Mouse (Mus musculus) stomach, embryonic 15.5 days (tissue): ENCODE results near the gene H2-DMb2. TPM values are rescaled to one million over a fixed set of nuclear protein-coding genes. Genes with fewer than 3 reads are reported as not detected.
A peak's percentile ranks its signal among the peaks of the same experiment; 100 is the strongest.

Experiments used
- ATAC-seq: fragments of 200-750 bp; cut with Nextera tagmentation; 2 replicates; pipeline ENCODE4 v1.8.0; 2017; ENCODE audit warnings: low read depth, moderate number of reproducible peaks, moderate TSS enrichment; ENCODE audit not compliant: insufficient read depth, low FRiP score
- H3K27ac ChIP-seq: fragments of 300-500 bp; sonication (generic); 2 replicates; pipeline ENCODE4 v1.5.1; 2015; ENCODE audit warnings: mild to moderate bottlenecking, inconsistent platforms
- H3K27me3 ChIP-seq: fragments of 300-500 bp; sonication (generic); replicated peaks from 2 replicates; pipeline ENCODE4 v1.6.1; 2015; ENCODE audit warnings: inconsistent platforms
- H3K36me3 ChIP-seq: fragments of 300-500 bp; sonication (generic); 2 replicates; pipeline ENCODE4 v1.6.1; 2015; ENCODE audit warnings: inconsistent platforms
- H3K4me1 ChIP-seq: fragments of 300-500 bp; sonication (generic); 2 replicates; pipeline ENCODE4 v1.6.1; 2015; ENCODE audit warnings: inconsistent platforms
- H3K4me2 ChIP-seq: fragments of 300-500 bp; sonication (generic); 2 replicates; pipeline ENCODE4 v1.6.1; 2015; ENCODE audit warnings: mild to moderate bottlenecking, inconsistent platforms
- H3K4me3 ChIP-seq: fragments of 300-500 bp; sonication (generic); replicated peaks from 2 replicates; pipeline ENCODE4 v1.5.1; 2015; ENCODE audit warnings: inconsistent platforms
- H3K9ac ChIP-seq: fragments of 300-500 bp; sonication (generic); 2 replicates; pipeline ENCODE4 v1.6.1; 2015; ENCODE audit warnings: inconsistent platforms
- H3K9me3 ChIP-seq: fragments of 300-500 bp; sonication (generic); 2 replicates; pipeline ENCODE4 v1.6.1; 2016; ENCODE audit warnings: inconsistent platforms
- WGBS: fragments of 180-500 bp; shearing (Covaris S2); methylation state at CpG from one replicate; pipeline ENCODE4 v1.1.7; 2015; 5-methylcytosine and 5-hydroxymethylcytosine counted together
- polyA plus RNA-seq: library from polyadenylated mRNA; unstranded; fragments of >200 nt; fragmentation: Nextera tagmentation; extraction: Ambion mirVana; gene quantifications from 2 replicates; pipeline ENCODE4 v1.2.1, GENCODE M21; 2015

The H2-DMb2 gene
- polyA plus RNA-seq, 1 experiment from 2014 or later, result 0.87 TPM

DNA sequence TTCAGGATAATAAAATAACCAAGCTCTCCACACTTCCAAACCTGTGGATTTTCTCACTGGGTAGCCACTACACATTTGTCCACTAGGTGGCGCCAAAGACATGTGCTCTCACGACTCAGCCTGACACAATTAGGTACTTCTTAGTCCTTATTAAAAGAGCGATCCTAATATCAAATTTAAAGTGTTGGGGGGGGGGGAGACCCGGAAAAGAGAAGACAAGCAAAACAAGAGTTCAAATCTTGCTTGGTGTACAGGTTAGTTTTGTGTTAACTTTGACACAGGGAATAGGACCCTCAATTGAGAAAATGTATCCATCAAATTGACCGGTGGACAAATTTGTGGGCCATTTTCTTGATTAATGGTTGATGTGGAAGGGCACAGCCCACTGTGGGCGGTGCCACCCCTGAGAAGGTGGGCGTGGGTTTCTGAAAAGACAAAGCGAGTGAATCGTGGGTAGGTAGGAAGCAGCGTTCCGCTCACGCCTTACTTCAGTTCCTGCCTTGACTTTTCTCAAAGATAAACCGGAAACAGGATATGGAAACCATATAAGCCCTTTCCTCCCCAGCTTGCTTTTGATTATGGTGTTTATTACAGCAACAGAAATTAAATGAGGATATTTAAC lies 27.9 kb downstream of the H2-DMb2 start:
- 35% methylated on average over 13 of the region's 13 CpGs for WGBS
- no peak overlapping the region for H3K27ac ChIP-seq
- no peak overlapping the region for H3K9ac ChIP-seq
- H3K4me2 ChIP-seq, result no peak overlapping the region
- H3K4me3 ChIP-seq, result no peak overlapping the region
- H3K27me3 ChIP-seq, result no peaks in the 10 kb centered on the region
- H3K9me3 ChIP-seq, result no peaks in the 10 kb centered on the region
- H3K36me3 ChIP-seq, result no peaks in the 10 kb centered on the region
- no peaks in the 10 kb centered on the region for H3K4me1 ChIP-seq
- ATAC-seq, result no peak

DNA sequence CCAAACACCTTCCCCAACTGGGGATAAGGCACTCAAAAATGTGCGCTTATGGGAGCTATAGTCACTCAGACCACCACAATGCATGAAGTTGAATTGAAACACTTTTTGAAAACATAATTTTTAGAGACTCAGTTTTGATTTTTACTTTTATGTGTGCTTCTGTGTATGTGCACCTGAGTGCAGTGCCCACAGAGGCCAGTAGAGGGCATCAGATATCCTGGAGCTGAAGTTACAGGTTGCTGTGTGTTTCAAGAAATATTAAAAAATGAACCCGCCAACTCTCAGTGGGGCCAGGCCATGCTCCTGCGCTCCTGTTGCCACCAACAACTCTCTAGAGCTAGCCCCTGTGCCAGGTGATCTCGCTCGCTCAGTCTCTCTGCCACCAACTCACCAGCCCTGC lies 29.4 kb downstream of the H2-DMb2 start:
- no peak overlapping the region for H3K4me3 ChIP-seq
- WGBS, result 92% methylated on average over 5 of the region's 5 CpGs
- no peaks in the 10 kb centered on the region for H3K4me1 ChIP-seq
- ATAC-seq, result no peak
- H3K36me3 ChIP-seq, result no peaks in the 10 kb centered on the region
- H3K4me2 ChIP-seq, result no peak overlapping the region
- no peaks in the 10 kb centered on the region for H3K9me3 ChIP-seq
- H3K27ac ChIP-seq, result no peak overlapping the region
- H3K9ac ChIP-seq, result no peak overlapping the region
- no peaks in the 10 kb centered on the region for H3K27me3 ChIP-seq

DNA sequence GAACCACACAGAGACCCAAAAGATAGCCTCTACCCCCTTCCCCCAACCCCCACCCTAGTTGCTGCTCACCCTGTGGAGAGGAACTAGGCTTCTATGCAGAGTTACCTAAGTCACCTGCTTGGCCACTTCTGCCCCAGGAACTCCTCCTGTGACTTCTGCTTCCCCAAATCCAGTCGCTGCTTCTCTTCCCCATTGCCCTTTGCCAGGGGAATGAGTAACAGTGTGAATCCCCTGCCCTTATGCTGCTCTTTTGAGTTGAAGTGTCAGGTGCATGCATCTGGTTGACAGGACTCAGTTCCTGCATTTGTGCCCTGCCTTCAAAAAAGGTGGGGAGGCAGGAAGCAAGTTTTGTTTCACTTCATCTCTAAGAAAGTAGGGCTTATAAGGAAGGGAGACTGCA lies 31.0 kb downstream of the H2-DMb2 start:
- H3K4me2 ChIP-seq, result no peak overlapping the region
- no peak overlapping the region for H3K4me3 ChIP-seq
- no peaks in the 10 kb centered on the region for H3K9me3 ChIP-seq
- no peak overlapping the region for H3K27ac ChIP-seq
- ATAC-seq, result no peak
- no peaks in the 10 kb centered on the region for H3K4me1 ChIP-seq
- no peaks in the 10 kb centered on the region for H3K27me3 ChIP-seq
- 32% methylated on average over 1 of the region's 1 CpGs for WGBS
- no peak overlapping the region for H3K9ac ChIP-seq
- no peaks in the 10 kb centered on the region for H3K36me3 ChIP-seq

DNA sequence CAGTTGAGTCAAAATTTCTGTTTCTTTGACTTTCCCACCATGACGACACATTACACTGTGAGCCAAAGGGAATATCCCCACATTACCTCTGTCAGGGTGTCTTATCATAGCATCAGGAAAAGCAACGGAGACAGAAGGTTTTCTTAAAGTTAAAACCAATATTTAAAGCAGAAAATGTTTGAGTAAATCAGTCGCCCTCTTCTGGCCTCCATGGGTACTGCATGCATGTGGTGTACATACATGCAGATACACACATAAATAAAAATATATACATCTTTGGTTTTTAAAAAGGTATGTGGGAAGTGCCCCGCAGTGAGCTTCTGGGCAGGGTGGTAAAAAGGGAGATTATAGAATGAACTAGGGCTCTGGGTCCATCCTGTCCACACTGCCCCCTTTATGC lies 34.1 kb downstream of the H2-DMb2 start:
- ATAC-seq, result no peak
- 69% methylated on average over 4 of the region's 4 CpGs for WGBS
- no peak overlapping the region for H3K4me3 ChIP-seq
- no peak overlapping the region for H3K27ac ChIP-seq
- H3K27me3 ChIP-seq, result no peaks in the 10 kb centered on the region
- no peak overlapping the region for H3K4me2 ChIP-seq
- no peak overlapping the region for H3K9ac ChIP-seq
- no peaks in the 10 kb centered on the region for H3K4me1 ChIP-seq
- no peaks in the 10 kb centered on the region for H3K36me3 ChIP-seq
- no peaks in the 10 kb centered on the region for H3K9me3 ChIP-seq

DNA sequence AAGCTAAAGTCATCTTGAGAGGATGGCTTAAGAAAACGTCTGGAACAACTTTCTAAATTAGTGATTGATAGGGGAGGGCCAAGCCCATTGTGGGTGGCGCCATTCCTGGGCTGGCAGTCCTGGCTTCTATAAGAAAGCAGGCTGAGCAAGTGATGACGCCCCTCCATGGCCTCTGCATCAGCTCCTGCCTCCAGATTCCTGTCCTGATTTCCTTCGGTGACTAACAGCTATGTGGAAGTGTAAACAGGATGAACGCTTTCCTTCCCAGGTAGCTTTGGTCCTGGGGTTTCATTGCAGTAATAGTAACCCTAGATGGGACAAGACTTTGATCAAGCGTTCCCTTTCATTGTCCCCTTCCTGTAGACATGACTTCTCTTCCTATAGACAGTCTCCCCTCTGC lies 35.9 kb downstream of the H2-DMb2 start:
- ATAC-seq, result no peak
- no peaks in the 10 kb centered on the region for H3K36me3 ChIP-seq
- no peaks in the 10 kb centered on the region for H3K4me1 ChIP-seq
- H3K27me3 ChIP-seq, result no peaks in the 10 kb centered on the region
- 53% methylated on average over 6 of the region's 6 CpGs for WGBS
- H3K9me3 ChIP-seq, result no peaks in the 10 kb centered on the region
- H3K27ac ChIP-seq, result no peak overlapping the region
- H3K9ac ChIP-seq, result no peak overlapping the region
- H3K4me2 ChIP-seq, result no peak overlapping the region
- no peak overlapping the region for H3K4me3 ChIP-seq

DNA sequence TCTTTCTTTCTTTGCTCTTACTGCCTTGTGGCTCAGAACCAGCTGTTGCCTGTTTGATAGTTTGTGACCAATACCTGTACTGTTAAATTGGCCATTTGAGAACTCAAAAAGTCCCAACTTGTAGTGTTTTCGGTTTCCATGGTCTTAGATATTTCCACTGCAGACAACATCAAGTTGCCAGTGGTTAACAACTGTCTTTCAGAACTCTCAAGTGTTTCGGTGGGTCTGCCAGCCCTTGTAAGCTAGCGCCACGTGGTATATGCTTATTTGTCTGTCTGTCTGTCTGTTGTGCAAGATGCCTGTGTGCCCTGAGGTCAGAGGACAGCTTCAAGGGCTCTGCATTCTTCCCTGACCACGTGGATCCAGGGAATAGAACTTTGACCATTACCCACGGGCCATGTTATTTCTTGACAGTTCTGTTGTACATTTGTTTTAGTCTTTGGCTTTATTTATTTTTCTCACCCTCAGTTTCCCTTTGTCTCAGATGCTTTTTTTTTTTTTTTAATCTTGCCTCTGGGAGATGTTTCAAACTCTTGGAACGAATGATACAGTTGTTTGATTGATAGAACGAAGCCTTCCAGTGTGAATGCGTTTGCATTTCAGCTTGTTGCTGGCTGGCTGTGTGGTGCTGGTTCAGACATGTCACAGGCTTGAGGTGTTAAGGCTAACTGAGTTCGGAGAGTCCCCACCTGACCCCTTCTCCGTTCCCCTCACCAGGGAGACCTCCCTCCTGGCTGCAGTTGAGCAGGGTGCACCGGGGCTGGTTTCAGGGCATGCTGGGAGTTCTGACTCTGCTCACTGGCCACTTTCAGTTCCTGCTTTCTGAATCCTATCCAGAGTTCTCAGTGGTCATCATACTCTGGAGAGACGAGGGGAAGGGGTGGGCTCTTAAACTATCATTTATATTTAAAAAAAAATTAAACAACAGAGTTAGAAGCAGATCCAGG lies 37.1 kb downstream of the H2-DMb2 start:
- no peak for ATAC-seq
- H3K27me3 ChIP-seq, result no peaks in the 10 kb centered on the region
- no peak overlapping the region for H3K4me3 ChIP-seq
- 58% methylated on average over 13 of the region's 13 CpGs for WGBS
- no peaks in the 10 kb centered on the region for H3K4me1 ChIP-seq
- no peak overlapping the region for H3K27ac ChIP-seq
- H3K36me3 ChIP-seq, result no peaks in the 10 kb centered on the region
- H3K4me2 ChIP-seq, result no peak overlapping the region
- no peak overlapping the region for H3K9ac ChIP-seq
- H3K9me3 ChIP-seq, result no peaks in the 10 kb centered on the region

DNA sequence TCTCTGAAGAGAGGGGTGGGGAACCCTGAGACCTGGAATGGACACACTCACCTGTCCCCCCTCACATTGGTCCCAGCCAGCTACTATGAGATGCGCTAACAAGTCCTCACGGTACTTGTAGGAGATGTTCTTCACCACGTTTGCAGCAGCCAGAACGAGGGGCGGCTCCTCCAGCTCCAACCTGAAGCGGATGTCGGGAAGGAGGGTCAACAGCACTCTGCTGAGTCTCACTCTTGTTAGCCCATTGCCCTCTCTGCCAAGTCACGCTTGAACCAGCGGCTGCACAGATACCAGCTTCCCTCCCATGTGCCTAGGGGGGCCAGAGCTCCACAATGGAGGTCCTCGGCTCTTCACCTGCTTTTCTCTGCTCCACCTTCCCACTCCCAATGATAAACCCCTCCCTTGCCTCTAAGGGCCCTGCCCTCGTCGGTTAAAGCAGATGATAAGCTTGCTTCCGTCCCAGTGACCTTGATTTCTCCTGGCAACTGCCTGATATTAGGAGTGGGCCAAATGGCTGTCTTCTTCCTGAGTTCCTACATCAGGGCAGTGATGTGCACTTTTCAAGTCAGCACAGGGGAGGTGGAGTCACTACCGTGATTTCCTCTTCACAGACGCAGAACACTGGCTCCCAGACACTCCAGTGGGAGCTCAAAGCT lies 40.6 kb downstream of the H2-DMb2 start:
- Histone ChIP-seq H3K27me3 (peaks cover 13% of the 10 kb centered on the region), H3K4me3 (no peak overlapping the region), H3K36me3 (no peaks in the 10 kb centered on the region), H3K9ac (no peak overlapping the region), H3K4me2 (no peak overlapping the region), H3K4me1 (peaks cover 16% of the 10 kb centered on the region), H3K9me3 (no peaks in the 10 kb centered on the region), H3K27ac (no peak overlapping the region)
- ATAC-seq, result no peak
- 66% methylated on average over 15 of the region's 15 CpGs for WGBS

DNA sequence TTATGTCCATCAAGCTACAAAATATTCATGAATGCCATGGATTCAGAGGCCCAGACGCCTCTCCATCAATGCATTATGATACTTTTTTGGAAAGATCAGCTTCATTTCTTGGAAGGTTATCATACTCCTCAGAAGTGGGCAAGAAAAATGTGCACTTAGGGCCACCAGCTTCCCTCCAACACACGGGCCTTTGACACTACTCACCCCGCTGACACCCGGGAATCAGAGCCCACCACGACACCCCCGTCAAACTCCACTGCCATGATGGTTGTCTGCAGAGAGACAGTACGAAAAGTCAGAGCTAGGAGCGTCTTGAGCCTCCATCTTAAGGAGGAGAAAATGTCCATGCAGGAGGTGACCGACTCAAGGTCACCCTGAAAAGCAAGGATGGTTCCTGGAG lies 42.4 kb downstream of the H2-DMb2 start:
- H3K9ac ChIP-seq, result no peak overlapping the region
- H3K36me3 ChIP-seq, result no peaks in the 10 kb centered on the region
- H3K27me3 ChIP-seq, result peaks cover 17% of the 10 kb centered on the region
- no peaks in the 10 kb centered on the region for H3K9me3 ChIP-seq
- H3K27ac ChIP-seq, result no peak overlapping the region
- no peak for ATAC-seq
- WGBS, result 86% methylated on average over 9 of the region's 9 CpGs
- peaks cover 16% of the 10 kb centered on the region for H3K4me1 ChIP-seq
- H3K4me3 ChIP-seq, result no peak overlapping the region
- no peak overlapping the region for H3K4me2 ChIP-seq

DNA sequence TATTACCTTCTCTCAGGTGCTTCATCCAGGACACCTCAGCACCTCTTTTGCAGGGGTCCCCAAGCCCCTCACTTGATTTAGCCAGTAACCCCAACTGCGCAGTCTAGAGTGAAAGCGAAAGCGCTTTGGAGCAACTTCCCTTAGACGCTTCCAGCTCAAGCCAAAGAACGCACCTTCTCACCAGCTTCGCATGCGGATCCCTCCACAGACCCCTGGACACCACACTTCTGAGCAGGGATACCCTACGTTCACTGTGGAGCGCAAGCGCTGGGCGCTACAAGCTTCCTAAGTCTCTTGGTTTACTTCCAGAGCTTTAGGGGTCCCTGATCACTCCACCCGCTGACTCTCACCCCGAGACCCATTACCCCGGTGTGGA lies 43.8 kb downstream of the H2-DMb2 start:
- Histone ChIP-seq H3K4me2 (peak overlapping the region; percentile 98), H3K4me3 (peak overlapping the region; percentile 54), H3K9ac (no peak overlapping the region; the same call in 1 of the 2 replicates), H3K36me3 (no peaks in the 10 kb centered on the region), H3K27me3 (peaks cover 17% of the 10 kb centered on the region), H3K27ac (no peak overlapping the region), H3K9me3 (no peaks in the 10 kb centered on the region), H3K4me1 (peaks cover 16% of the 10 kb centered on the region)
- 2% methylated on average over 14 of the region's 14 CpGs for WGBS
- ATAC-seq, result peak; percentile 41

DNA sequence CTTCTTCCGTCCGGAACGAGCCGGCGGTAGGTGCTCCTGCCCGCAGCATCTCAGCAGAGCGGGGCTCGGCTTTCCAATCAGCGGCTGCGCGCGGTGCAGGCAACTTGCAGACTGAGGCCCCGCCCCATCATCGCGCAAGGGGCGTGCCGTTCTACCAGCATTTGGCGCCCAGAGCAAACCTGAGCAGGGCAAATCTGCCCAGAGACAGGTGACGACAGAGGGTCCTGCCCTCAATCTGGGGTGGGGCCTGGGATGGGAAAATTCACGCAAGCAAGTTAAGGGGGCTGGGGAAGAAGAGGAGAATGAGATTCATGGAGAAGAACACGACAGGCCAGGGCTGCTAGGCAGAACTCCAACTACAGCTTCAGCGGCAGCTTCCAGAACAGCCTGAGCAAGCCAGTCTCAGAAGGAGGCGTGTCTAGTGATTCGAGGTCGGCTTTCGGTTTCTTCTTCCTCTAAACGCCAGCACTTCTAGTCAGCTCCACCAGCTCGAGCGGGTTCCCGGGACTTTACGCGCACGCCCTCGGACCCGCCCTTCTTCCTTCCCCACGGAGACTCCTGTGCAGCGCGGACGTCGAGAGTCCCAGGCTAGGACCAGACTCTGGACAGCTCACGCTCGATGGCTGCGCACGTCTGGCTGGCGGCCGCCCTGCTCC lies 44.3 kb downstream of the H2-DMb2 start, which contains the start of the genes Tap1 and Psmb9:
TSS of gene Tap1 (plus strand) at position 293 of the 656 bp plus-strand sequence.
TSS of gene Psmb9 (minus strand) at position 504 of the 656 bp plus-strand sequence.
- WGBS, result under 1% methylated on average over 46 of the region's 46 CpGs
- H3K27me3 ChIP-seq, result peaks cover 17% of the 10 kb centered on the region
- peak within 1 kb of the TSS; percentile 87 for H3K27ac ChIP-seq
- H3K9ac ChIP-seq, result peak within 1 kb of the TSS; percentile 56
- peak within 1 kb of the TSS; percentile 54 for H3K4me3 ChIP-seq
- peaks cover 16% of the 10 kb centered on the region for H3K4me1 ChIP-seq
- peak; percentile 95 for ATAC-seq
- peak within 1 kb of the TSS; percentile 98 for H3K4me2 ChIP-seq
- H3K36me3 ChIP-seq, result no peaks in the 10 kb centered on the region
- no peaks in the 10 kb centered on the region for H3K9me3 ChIP-seq

DNA sequence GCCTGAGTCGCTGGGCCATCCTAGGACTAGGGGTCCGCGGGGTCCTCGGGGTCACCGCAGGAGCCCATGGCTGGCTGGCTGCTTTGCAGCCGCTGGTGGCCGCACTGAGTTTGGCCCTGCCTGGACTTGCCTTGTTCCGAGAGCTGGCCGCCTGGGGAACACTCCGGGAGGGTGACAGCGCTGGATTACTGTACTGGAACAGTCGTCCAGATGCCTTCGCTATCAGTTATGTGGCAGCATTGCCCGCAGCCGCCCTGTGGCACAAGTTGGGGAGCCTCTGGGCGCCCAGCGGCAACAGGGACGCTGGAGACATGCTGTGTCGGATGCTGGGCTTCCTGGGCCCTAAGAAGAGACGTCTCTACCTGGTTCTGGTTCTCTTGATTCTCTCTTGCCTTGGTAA lies 44.9 kb downstream of the H2-DMb2 start:
- Histone ChIP-seq H3K27ac (peak overlapping the region; percentile 87), H3K4me3 (peak overlapping the region; percentile 54), H3K4me1 (peaks cover 16% of the 10 kb centered on the region), H3K36me3 (no peaks in the 10 kb centered on the region), H3K9ac (peak overlapping the region; percentile 56), H3K27me3 (peaks cover 22% of the 10 kb centered on the region), H3K9me3 (no peaks in the 10 kb centered on the region), H3K4me2 (peak overlapping the region; percentile 98)
- WGBS, result 4% methylated on average over 20 of the region's 20 CpGs
- ATAC-seq, result peak; percentile 2; the same call in 1 of the 2 replicates
